Mouse (Mus musculus) heart, adult 2 months (tissue): ENCODE data around the gene Atp6v1g2.

Source experiments
- CTCF ChIP-seq: fragments of 200-600 bp; IDR thresholded peaks from 2 replicates; pipeline ENCODE4 v1.8.1; 2022; ENCODE audit warnings: antibody characterized with exemption, mild to moderate bottlenecking, moderate library complexity
- EP300 ChIP-seq: fragments of 200-500 bp; IDR thresholded peaks from 2 replicates; pipeline ENCODE4 v1.6.1; 2011; ENCODE audit warnings: low read depth, low read length, control low read depth; ENCODE audit not compliant: insufficient read depth

DNA sequence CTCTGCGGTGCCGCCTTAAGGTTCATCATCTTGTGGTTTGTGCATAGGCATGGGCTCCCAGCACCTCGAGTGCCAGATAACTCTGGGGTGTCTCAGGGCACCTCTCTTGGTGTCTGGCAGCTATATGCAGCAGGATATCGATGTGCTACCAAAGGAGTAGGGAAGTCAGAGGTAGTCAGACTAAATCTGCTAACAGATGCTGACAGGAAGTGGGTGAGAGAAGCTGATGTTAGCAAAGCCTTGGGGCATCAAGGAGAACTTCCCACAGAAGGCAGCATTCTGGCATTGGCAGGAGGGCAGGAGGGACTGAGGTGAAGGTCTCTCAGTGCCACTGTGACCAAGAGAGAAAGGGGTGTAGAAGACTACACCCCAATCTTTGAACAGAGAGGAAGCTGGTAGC, 43.4 kb upstream of the Atp6v1g2 start:
- no peak for TF ChIP-seq CTCF
- no peak for TF ChIP-seq EP300
